Mouse (Mus musculus): Measurements from ENCODE around the gene Npm3. TPM values are rescaled to one million over a fixed set of nuclear protein-coding genes. Genes with fewer than 3 reads are reported as not detected.

Npm3 gene
- polyA plus RNA-seq, 1 experiment: not detected

- 95% methylated on average over 7 of the region's 7 CpGs for WGBS
- TF ChIP-seq CTCF (IDR thresholded peaks at IDR 0.05; ENCODE audit: insufficient read depth, low read depth, low read length): no peak
- no peak for TF ChIP-seq POLR2A (IDR thresholded peaks at IDR 0.05; ENCODE audit: insufficient read depth, low read depth, low read length)
- Histone ChIP-seq H3K27ac (ENCODE audit: insufficient read depth, low read depth, low read length) (no peak overlapping the region), H3K4me3 (ENCODE audit: insufficient read depth, low read depth, low read length) (no peak overlapping the region), H3K4me1 (ENCODE audit: control insufficient read depth, insufficient read depth, low read length) (0 out of 2 replicates have a peak, but pooled peaks cover under 1% of the 10 kb centered on the region)
These were observed 17.7 kb downstream of the Npm3 start for GRCm38 (mm10) chr19:45731658-45732057.

GRCm38 (mm10) chr19:45730042-45730441 is 19.3 kb downstream of the Npm3 start:
- Histone ChIP-seq H3K27ac (ENCODE audit: insufficient read depth, low read depth, low read length) (no peak overlapping the region), H3K4me3 (ENCODE audit: insufficient read depth, low read depth, low read length) (no peak overlapping the region), H3K4me1 (ENCODE audit: control insufficient read depth, insufficient read depth, low read length) (no peaks in the 10 kb centered on the region)
- WGBS: 79% methylated on average over 8 of the region's 8 CpGs
- TF ChIP-seq CTCF (IDR thresholded peaks at IDR 0.05; ENCODE audit: insufficient read depth, low read depth, low read length) (no peak), POLR2A (IDR thresholded peaks at IDR 0.05; ENCODE audit: insufficient read depth, low read depth, low read length) (no peak)

- WGBS: 78% methylated on average over 10 of the region's 10 CpGs
- TF ChIP-seq POLR2A (IDR thresholded peaks at IDR 0.05; ENCODE audit: insufficient read depth, low read depth, low read length) (no peak), CTCF (IDR thresholded peaks at IDR 0.05; ENCODE audit: insufficient read depth, low read depth, low read length) (no peak)
These were observed 22.2 kb downstream of the Npm3 start for GRCm38 (mm10) chr19:45727231-45727630.

DNA sequence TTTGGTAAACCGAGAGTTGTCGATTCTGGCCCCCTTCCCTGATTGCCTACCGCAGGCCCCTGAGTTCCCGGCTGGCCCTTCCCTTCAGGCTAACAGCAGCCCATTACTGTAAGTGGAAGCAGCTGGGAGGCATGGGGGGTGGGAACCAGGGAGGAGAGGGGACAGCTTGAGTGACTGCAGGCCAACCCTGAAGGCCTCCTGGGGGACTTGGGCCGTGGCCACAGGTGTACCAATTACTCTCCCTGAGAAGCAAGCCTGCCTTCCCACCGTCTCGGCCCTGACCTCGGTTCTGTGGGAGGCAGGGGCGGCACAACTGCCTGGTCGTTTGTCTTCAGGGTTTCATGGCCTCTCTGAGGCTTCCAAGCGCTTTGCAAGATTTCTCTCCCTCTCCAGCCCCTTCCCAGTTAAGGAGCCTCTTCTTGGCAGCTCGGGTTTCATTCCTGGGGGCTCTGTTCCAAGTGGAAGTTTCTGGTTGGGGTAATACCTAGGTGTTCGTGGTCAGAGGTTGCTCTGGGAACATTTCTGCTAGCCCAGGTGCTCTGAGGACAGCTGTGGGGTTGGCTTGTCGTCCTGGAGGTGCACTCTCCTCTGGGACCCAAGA is 23.6 kb downstream of the Npm3 start:
- Histone ChIP-seq H3K27ac (ENCODE audit: insufficient read depth, low read depth, low read length) (no peak overlapping the region), H3K4me3 (ENCODE audit: insufficient read depth, low read depth, low read length) (no peak overlapping the region), H3K4me1 (ENCODE audit: control insufficient read depth, insufficient read depth, low read length) (no peaks in the 10 kb centered on the region)
- WGBS: 70% methylated on average over 14 of the region's 14 CpGs
- no peak for TF ChIP-seq CTCF (IDR thresholded peaks at IDR 0.05; ENCODE audit: insufficient read depth, low read depth, low read length)
- no peak for TF ChIP-seq POLR2A (IDR thresholded peaks at IDR 0.05; ENCODE audit: insufficient read depth, low read depth, low read length)

More at GRCm38 (mm10) chr19:45727231-45727630, 22.2 kb downstream of the Npm3 start:
- no peak overlapping the region for H3K4me3 ChIP-seq (ENCODE audit: insufficient read depth, low read depth, low read length)
- no peak overlapping the region for H3K27ac ChIP-seq (ENCODE audit: insufficient read depth, low read depth, low read length)
- H3K4me1 ChIP-seq (ENCODE audit: control insufficient read depth, insufficient read depth, low read length): no peaks in the 10 kb centered on the region

DNA sequence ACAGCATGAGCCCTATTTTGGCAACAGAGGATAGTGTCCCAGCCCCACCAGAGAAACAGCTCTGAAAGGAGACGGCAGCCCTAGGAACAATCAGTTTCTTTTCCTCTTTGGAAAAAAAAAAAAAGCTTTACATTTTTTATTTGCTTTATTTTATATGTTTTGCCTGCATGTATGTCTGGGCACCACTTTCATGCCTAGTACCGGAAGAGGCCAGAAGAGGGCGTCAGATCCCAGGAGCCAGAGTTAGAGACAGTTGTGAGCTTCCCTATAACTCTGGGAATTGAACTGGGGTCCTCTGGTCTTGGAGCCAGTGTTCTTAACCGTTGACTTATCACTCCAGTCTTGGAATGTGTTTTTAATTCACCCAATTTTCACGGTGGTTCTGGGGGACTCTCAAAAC is 27.2 kb downstream of the Npm3 start:
- WGBS: 73% methylated on average over 5 of the region's 5 CpGs

GRCm38 (mm10) chr19:45718286-45718685 is 31.1 kb downstream of the Npm3 start:
- 66% methylated on average over 3 of the region's 3 CpGs for WGBS
- H3K4me3 ChIP-seq (ENCODE audit: insufficient read depth, low read depth, low read length): no peak overlapping the region
- H3K4me1 ChIP-seq (ENCODE audit: control insufficient read depth, insufficient read depth, low read length): peaks cover 4% of the 10 kb centered on the region; the same call in 1 of the 2 replicates
- H3K27ac ChIP-seq (ENCODE audit: insufficient read depth, low read depth, low read length): no peak overlapping the region
- TF ChIP-seq POLR2A (IDR thresholded peaks at IDR 0.05; ENCODE audit: insufficient read depth, low read depth, low read length): no peak
- no peak for TF ChIP-seq CTCF (IDR thresholded peaks at IDR 0.05; ENCODE audit: insufficient read depth, low read depth, low read length)

More for the DNA sequence above, 27.2 kb downstream of the Npm3 start:
- peaks cover 4% of the 10 kb centered on the region; the same call in 1 of the 2 replicates for H3K4me1 ChIP-seq (ENCODE audit: control insufficient read depth, insufficient read depth, low read length)
- no peak overlapping the region for H3K27ac ChIP-seq (ENCODE audit: insufficient read depth, low read depth, low read length)
- TF ChIP-seq POLR2A (IDR thresholded peaks at IDR 0.05; ENCODE audit: insufficient read depth, low read depth, low read length) (no peak), CTCF (IDR thresholded peaks at IDR 0.05; ENCODE audit: insufficient read depth, low read depth, low read length) (no peak)
- H3K4me3 ChIP-seq (ENCODE audit: insufficient read depth, low read depth, low read length): no peak overlapping the region

DNA sequence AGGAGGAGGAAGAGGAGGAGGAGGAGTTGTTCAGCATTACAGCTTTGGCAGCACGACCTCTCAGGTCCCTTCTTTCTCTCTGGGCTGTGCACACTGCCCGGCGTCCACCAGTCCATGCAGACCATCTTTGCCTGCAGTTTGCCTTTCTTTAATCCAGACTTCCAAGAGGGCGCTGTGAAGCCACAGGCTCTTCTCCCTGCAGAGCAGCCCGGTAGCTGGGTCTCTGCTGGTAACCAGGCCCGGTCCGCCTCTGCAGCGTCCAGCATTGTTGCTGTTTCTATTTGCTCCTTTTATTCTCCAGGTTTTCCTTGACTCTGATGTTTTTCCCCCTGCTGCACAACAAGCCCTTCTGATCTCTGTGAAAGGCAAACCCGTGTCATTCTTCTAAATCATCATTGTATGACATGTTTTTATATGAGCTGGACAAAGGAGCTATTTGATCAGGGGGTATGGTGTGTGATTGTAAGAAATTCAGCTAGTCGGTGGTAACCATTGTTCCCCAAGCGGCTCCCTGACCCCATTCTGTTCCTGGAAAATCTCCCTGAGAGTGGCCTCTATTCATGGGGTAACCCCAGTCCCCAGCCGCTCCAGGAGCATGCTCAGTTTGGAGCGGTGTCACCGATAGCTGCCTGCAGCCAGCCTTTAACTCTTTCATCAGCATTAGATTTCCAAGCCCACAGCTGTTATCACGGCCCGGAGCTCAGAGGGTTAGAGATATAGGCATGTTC is 31.7 kb downstream of the Npm3 start:
- WGBS: 8% methylated on average over 16 of the region's 16 CpGs
- Histone ChIP-seq H3K27ac (ENCODE audit: insufficient read depth, low read depth, low read length) (no peak overlapping the region), H3K4me3 (ENCODE audit: insufficient read depth, low read depth, low read length) (peak overlapping the region; percentile 27), H3K4me1 (ENCODE audit: control insufficient read depth, insufficient read depth, low read length) (peaks cover 4% of the 10 kb centered on the region; the same call in 1 of the 2 replicates)
- no peak for TF ChIP-seq CTCF (IDR thresholded peaks at IDR 0.05; ENCODE audit: insufficient read depth, low read depth, low read length)
- TF ChIP-seq POLR2A (IDR thresholded peaks at IDR 0.05; ENCODE audit: insufficient read depth, low read depth, low read length): no peak

DNA sequence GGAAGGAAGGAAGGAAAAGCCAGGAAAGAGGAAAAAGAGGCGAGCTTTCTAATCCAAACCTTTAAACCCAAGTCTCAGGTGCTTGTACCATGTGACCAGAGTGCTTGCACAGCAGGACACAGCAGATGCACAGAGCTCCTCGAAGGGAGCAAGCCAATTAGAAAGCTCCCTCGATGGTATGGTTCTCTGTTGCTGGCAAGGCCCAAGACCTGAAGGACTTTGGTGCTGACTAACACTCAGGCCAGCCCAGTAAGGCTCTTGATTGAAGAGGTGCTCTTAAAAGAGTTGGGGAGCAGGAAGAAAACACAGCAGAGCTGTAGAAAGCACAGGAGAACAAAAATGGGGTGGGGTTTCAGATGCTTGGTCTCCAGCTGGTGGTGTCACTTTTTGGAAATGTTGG is 40.7 kb downstream of the Npm3 start:
- WGBS: 60% methylated on average over 3 of the region's 3 CpGs
- Histone ChIP-seq H3K4me3 (ENCODE audit: insufficient read depth, low read depth, low read length) (no peak overlapping the region), H3K27ac (ENCODE audit: insufficient read depth, low read depth, low read length) (no peak overlapping the region), H3K4me1 (ENCODE audit: control insufficient read depth, insufficient read depth, low read length) (no peaks in the 10 kb centered on the region)
- no peak for TF ChIP-seq CTCF (IDR thresholded peaks at IDR 0.05; ENCODE audit: insufficient read depth, low read depth, low read length)

Other genes with a start within 250 kb of the Npm3 start
- not detected in 2 replicates for gene Poll, start 189.1 kb downstream of the Npm3 start, polyA plus RNA-seq (2012; ENCODE audit: insufficient read depth, insufficient read length, low replicate concordance, missing spikeins)
- gene Gm17018, start 189.0 kb downstream of the Npm3 start, polyA plus RNA-seq (2012; ENCODE audit: insufficient read depth, insufficient read length, low replicate concordance, missing spikeins): not detected in 2 replicates
- not detected in 2 replicates for gene Fbxw4, start 89.3 kb downstream of the Npm3 start, polyA plus RNA-seq (2012; ENCODE audit: insufficient read depth, insufficient read length, low replicate concordance, missing spikeins)
- not detected in 2 replicates for gene Fgf8, start 6.7 kb downstream of the Npm3 start, polyA plus RNA-seq (2012; ENCODE audit: insufficient read depth, insufficient read length, low replicate concordance, missing spikeins)
- 284 TPM in 1 of 2 replicates, not detected in the other for gene Mgea5, start 34.2 kb upstream of the Npm3 start, polyA plus RNA-seq (2012; ENCODE audit: insufficient read depth, insufficient read length, low replicate concordance, missing spikeins)
- not detected in 2 replicates for gene Kcnip2, start 66.5 kb upstream of the Npm3 start, polyA plus RNA-seq (2012; ENCODE audit: insufficient read depth, insufficient read length, low replicate concordance, missing spikeins)
- not detected in 2 replicates for gene Armh3, start 248.9 kb upstream of the Npm3 start, polyA plus RNA-seq (2012; ENCODE audit: insufficient read depth, insufficient read length, low replicate concordance, missing spikeins)

Data from olfactory bulb, adult 2 months (tissue).